Mouse (Mus musculus): ENCODE data around the gene Prrt3. TPM values are rescaled to one million over a fixed set of nuclear protein-coding genes. Genes with fewer than 3 reads are reported as not detected.
A peak's percentile ranks its signal among the peaks of the same experiment; 100 is the strongest.

The Prrt3 gene
- total RNA-seq, 2 experiments from 2014 or later: 36.7 to 39.7 TPM

DNA sequence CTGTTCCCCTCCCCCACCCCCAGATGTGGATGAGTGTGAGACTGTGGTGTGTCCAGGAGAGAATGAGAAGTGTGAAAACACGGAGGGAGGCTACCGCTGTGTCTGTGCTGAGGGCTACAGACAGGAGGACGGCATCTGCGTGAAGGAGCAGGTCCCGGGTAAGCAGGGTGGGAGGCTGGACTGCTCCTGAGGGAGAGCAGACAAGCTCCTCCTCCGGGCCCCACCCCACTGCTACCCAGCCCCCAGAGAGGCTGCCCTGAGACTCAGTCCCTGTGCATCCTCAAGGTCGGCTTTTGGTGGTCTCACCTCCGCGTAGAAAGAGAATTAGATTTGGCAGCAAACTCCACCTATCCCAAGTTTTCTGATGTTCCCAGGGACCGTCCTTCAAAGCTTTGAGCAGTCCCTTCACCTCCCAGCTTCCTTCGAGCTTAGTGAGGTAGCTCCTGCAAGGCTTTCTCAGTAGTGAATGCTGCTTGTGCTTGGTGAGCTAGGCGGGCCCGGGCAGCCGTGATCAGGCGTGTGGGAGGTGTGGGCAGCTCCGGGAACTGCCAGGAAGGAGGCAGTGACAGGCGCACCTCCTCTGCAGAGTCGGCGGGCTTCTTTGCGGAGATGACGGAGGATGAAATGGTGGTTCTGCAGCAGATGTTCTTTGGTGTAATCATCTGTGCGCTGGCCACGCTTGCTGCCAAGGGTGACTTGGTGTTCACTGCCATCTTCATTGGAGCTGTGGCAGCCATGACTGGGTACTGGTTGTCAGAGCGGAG is 9.4 kb downstream of the Prrt3 start:
- no peak for DNase-seq (ENCODE audit: low spot score in 2 of 2)

DNA sequence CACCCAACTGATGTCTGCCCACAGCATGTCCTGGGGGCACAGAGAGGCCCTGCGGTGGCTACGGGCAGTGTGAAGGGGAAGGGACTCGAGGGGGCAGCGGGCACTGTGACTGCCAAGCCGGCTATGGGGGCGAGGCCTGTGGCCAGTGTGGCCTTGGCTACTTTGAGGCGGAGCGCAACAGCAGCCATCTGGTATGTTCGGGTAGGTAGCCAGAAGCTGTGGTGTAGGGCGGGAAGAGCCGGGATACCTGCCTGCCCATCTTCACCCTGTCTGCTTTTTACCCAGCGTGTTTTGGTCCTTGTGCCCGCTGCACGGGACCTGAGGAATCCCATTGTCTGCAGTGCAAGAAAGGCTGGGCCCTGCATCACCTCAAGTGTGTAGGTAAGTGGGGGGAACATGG is 12.3 kb downstream of the Prrt3 start:
- no peak for DNase-seq (ENCODE audit: low spot score in 2 of 2)

DNA sequence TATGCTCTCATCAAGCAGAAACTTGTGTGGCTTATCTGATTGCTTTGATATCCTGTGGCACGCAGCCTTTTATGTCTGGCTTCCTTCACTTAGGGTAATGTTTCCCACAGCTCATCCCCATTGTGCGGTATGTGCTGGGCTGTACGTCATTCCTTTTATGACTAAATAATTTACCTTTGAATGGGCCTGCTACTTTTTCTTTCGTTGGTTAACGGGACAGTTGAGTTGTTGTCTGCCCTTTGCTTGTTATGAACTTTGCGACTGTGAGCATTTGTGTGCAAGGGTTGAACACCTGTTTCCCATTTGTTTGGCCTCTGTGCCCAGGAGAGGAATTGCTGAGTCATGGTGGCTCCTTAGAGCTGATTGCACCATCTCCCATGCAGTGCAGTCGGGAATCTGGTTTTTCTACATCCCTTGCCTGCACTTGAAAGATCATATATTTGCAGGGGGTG is 14.6 kb downstream of the Prrt3 start:
- DNase-seq (ENCODE audit: low spot score in 2 of 2): no peak

DNA sequence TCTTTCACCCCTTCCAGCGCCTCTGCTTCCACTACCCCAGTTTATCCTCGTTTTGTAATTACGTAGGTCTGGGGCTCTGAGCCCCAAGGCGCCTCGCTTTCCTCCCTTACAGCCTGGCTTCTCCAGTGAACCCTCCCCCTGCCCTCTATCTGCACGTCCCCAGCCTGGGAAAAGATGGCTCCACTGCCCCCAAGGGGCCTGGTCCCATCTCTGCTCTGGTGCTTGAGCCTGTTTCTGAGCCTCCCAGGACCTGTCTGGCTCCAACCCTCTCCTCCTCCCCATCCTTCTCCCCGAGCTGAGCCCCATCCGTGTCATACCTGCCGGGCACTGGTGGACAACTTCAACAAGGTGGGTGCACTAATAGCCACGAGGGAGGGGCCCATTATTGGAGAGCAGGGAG is 18.0 kb downstream of the Prrt3 start:
- DNase-seq (ENCODE audit: low spot score in 2 of 2): peak in 1 of 2 experiments; percentile 52

DNA sequence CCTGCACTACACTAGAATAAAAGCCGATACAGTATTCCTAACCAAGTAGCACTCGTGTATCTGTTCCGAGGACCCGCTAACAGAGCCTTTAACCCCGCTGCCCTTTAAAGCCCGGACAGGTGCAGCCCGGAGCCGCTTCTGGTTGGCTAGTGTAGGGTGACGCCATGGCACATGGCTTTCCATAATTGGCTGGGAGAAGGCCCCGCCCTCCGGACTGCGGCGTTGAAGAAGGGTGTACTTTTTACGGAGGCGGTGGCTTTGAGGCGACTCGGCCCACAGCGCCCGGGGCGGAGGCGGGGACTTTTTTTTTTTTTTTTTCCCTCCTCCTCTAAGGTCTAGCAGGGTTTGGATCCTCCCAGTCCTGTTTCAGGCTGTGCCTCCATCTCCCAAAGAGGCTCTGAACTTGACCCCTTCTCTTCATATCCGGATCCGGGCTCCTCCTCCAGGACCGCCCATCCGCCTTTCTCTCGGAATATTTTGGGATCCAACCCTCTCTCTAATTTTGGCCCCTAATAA is 18.6 kb downstream of the Prrt3 start, which contains the start of gene Creld1:
Creld1 (plus strand) TSS at position 198 of the 516 bp plus-strand sequence.
- DNase-seq (ENCODE audit: low spot score in 2 of 2): peak; percentile 85 to 91

DNA sequence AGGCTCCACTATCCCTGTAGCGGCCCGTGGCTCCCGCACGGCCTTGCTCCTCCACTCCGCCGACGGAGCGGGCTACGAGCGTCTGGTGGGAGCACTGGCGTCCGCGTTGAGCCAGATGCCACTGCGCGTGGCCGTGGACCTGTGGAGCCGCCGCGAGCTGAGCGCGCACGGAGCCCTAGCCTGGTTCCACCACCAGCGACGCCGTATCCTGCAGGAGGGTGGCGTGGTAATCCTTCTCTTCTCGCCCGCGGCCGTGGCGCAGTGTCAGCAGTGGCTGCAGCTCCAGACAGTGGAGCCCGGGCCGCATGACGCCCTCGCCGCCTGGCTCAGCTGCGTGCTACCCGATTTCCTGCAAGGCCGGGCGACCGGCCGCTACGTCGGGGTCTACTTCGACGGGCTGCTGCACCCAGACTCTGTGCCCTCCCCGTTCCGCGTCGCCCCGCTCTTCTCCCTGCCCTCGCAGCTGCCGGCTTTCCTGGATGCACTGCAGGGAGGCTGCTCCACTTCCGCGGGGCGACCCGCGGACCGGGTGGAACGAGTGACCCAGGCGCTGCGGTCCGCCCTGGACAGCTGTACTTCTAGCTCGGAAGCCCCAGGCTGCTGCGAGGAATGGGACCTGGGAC is 19.1 kb downstream of the Prrt3 start:
- DNase-seq (ENCODE audit: low spot score in 2 of 2): peak; percentile 59 to 60

DNA sequence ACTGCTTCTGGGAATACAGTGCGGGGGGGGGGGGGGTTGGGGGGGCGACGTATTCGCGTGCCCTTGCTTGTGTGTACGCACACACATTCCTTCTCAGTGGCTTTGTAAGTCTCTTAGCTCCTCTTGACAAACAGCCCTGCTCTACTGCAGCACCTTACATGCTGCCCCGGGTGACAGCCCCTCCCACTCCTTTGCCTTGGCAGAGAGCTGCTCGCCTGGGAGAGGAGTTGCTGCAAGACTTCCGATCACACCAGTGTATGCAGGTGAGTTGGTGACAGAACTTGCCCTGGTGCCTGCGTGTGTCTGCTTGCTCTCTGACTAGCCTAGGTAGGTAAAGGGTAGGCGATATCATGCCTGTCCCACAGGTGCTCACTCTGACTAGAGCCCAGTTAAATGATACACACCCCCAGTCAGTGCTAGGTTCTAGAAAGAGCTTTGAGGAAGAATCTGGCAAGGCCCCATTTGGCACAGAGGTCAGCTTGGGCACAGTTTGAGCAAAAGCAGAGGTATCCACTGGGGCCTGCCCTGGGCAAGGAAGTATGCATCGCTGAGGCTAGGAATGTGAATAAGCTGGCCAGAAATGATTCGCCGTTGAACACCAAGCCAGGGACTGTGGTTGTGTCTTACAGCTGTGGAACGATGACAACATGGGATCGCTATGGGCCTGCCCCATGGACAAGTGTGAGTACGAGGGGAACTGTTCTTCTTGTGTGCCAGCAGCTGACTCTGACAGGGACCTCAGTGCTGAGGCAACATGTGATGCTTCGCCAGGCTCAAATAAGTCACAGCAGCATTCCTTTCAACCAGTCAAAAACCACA is 21.0 kb downstream of the Prrt3 start:
- DNase-seq (ENCODE audit: low spot score in 2 of 2): no peak

DNA sequence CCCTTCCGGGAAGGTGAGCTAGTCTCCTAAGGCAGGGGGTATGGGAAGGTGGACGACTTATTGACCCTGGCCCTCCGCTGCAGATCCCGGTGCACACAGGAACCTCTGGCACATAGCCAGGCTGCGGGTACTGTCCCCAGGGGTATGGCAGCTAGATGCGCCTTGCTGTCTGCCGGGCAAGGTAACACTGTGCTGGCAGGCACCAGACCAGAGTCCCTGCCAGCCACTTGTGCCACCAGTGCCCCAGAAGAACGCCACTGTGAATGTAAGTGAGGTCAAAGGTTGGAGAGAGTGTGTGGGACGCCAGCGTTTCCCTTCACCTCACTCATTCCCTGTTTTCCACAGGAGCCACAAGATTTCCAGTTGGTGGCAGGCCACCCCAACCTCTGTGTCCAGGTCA is 22.8 kb downstream of the Prrt3 start:
- no peak for DNase-seq (ENCODE audit: low spot score in 2 of 2)

DNA sequence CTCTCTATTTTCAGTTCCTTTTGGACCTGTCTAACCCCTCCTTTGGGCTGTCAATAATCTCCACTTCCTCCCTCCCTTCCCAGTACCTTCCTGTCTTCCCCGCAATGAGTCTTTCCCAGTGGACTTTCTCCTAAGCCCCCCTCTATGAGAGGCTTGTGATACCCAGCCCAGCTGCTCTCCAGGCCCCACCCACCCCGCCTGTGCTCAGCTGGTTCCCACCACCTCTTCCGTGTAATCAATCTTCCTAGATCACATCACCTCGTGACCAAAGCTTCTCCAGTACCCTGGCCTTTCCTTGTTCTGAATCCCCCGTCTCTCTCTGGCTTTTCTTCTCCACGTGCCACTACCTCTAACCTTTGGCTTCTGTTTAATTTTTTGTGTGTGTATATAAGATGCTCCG is 24.4 kb downstream of the Prrt3 start:
- no peak for DNase-seq (ENCODE audit: low spot score in 2 of 2)

DNA sequence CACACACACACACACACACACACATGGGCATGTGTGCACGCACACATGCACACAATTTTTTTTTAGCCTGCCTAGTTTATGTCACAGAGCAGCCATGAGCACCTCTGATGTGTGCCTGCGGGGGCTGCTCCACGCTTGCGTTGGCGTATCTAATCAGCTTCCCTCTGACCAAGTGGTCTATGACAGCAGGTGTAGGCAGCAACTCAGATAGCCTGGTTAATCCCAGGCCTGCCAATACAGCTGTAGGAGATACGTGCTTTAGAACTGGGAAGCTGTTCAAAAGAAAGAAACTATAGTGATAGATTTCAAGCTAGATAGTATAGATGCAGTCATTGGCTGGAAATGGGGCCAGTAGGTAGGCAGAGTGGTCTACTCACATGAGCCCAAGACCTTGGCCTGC is 28.0 kb downstream of the Prrt3 start:
- no peak for DNase-seq (ENCODE audit: low spot score in 2 of 2)

DNA sequence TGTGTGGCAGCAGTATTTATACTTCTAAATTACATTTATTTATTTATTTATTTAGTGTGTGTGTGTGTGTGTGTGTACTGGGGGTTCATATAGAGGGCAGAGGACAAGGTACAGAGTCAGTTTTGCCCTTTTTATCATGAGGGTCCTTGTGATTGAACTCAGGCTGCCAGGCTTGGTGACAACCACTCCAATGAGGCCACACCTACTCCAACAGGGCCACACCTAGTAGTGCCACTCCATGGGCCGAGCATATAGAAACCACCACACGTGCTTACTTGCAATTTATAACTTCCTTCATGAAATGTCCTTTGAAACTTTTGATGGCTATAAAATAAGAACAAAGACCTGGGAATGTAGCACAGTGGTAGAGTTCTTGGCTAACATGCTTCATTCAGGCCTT is 28.5 kb downstream of the Prrt3 start:
- no peak for DNase-seq (ENCODE audit: low spot score in 2 of 2)

DNA sequence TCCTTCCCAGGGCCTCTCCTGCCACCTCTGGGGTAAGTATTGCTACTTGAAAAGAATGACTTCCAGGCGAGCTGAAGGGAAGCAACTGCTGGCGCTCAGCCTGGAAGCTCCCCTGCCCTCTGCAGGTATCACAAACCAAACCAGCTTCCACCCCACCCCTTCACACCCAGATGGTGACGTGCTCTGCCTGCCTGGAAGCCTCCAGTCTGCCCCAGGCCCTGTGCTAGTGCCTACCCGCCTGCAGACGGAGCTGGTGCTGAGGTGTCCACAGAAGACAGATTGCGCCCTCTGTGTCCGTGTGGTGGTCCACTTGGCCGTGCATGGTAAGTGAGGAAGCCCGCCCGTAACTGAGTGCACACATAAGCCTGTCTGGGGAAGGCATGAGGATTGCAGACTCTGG is 29.7 kb downstream of the Prrt3 start:
- DNase-seq (ENCODE audit: low spot score in 2 of 2): no peak

DNA sequence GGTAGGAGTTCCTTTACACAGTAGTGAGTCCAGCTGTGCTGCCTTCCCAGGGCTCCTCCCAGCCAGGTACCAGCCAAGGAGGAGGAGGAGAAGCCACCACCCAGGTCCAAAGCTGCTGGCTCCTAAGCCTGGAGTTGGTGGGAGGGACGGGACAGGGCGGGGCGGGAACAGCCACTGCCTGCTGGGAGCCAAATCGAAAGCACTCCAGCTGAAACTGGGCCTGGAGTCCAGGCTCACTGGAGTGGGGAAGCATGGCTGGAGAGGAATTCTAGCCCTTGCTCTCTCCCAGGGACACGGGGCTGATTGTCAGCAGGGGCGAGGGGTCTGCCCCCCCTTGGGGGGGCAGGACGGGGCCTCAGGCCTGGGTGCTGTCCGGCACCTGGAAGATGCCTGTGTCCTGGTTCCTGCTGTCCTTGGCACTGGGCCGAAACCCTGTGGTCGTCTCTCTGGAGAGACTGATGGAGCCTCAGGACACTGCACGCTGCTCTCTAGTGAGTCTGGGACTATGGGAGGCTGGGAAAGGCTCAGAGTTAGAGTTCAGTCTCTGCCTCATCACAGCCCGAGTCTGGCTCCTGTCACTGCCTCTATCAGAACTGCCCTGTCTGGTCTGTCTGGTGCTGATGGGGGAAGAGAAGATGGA is 30.3 kb downstream of the Prrt3 start, which contains the start of gene Il17rc:
Il17rc (plus strand) TSS at position 131 of the 640 bp plus-strand sequence.
- DNase-seq (ENCODE audit: low spot score in 2 of 2): no peak

DNA sequence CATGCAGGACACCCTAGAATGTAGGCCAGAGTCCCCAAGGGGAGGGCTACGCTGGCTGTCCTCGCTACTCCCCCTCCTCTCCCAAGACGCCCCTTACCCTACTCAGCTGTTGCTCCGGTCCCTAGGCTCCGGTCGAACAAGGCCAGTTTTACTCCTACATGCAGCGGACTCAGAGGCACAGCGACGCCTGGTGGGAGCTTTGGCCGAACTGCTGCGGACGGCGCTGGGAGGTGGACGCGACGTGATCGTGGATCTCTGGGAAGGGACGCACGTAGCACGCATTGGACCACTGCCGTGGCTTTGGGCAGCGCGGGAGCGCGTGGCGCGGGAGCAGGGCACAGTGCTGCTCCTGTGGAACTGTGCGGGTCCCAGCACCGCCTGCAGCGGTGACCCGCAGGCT is 32.3 kb downstream of the Prrt3 start:
- peak; percentile 80 to 84 for DNase-seq (ENCODE audit: low spot score in 2 of 2)

DNA sequence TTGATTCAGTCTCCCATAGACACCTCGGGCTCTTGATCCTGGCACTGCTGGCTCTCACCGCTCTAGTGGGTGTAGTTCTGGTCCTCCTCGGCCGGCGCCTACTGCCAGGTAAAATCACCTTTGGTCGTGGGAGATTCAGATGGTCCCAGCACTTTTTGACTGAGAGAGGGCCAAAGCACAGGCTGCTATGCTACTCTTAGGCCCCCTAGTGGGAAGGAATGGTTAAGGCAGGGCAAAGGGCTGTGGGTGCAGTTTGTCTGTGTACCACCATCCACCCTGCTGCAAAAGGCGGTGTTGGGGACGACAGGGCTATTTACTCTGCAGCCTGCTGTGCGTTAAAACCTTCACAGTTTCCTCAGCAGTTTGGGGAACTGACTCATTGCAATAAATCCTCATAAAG is 32.7 kb downstream of the Prrt3 start:
- peak; percentile 69 to 76 for DNase-seq (ENCODE audit: low spot score in 2 of 2)

DNA sequence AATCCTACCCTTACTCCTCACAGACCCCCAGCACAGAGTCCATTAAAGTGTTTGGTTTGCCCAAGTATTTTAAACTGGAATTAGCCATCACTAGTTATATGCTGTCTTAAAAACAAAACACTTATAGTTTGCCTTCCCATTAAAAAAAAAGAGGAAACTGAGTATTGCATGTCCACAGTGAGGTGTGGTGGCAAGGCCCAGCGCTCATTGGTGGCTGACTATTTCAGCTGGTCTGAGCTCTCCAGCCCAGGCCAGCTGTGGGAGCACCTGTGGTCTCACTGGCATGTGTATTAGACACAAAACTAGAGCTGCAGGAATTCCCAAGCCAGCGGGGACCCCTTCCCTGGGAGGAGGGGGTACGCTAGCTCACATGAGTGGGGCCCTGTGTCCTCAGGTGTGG is 33.2 kb downstream of the Prrt3 start:
- no peak for DNase-seq (ENCODE audit: low spot score in 2 of 2)

DNA sequence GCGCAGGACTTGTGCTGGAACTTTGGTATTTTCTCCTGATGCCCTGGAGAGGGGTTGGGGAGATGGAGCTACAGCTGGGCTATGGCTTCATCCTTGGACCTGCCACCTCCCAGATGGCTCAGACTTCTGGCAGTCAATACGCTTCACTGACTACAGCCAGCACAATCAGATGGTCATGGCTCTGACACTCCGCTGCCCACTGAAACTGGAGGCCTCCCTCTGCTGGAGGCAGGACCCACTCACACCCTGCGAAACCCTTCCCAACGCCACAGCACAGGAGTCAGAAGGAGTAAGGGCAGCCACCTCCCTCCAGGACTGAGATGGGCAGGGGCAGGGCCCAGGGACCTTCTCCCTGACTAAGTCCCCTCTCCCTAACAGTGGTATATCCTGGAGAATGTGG is 36.1 kb downstream of the Prrt3 start:
- no peak for DNase-seq (ENCODE audit: low spot score in 2 of 2)

DNA sequence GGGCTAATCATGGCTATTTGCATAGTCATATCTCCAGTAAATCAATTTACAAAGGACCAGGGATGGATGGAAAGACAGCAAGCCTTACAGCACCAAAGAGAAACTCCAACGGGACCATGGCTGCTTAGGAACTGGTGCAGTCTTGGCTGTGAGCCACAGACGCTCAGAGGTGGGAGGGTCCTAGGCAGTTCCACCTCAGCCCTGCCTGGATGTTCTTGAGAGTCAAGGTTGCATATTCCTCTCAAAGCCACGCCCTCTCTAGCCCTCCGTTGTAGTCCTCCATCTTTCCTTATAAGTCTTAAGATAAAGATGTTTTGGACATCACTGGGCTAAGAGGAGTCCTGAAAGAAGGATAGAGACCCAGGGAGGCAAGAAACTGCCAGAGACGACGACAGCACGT is 37.7 kb downstream of the Prrt3 start:
- no peak for DNase-seq (ENCODE audit: low spot score in 2 of 2)

DNA sequence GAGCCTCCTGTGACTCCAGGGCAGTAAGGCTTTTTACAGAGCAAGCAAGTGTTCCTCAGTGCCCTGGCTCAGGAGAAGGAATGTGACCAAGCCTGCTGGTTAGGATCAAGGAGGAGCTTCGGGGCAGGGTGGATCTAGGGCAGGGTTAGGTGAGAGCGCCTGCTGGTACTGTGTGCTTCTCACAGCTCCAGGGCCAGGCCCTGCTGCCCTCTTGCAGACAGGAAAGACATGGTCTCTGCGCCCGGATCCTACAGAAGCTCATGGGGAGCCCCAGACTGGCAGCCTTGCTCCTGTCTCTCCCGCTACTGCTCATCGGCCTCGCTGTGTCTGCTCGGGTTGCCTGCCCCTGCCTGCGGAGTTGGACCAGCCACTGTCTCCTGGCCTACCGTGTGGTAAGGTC is 43.1 kb downstream of the Prrt3 start:
- no peak for DNase-seq (ENCODE audit: low spot score in 2 of 2)

DNA sequence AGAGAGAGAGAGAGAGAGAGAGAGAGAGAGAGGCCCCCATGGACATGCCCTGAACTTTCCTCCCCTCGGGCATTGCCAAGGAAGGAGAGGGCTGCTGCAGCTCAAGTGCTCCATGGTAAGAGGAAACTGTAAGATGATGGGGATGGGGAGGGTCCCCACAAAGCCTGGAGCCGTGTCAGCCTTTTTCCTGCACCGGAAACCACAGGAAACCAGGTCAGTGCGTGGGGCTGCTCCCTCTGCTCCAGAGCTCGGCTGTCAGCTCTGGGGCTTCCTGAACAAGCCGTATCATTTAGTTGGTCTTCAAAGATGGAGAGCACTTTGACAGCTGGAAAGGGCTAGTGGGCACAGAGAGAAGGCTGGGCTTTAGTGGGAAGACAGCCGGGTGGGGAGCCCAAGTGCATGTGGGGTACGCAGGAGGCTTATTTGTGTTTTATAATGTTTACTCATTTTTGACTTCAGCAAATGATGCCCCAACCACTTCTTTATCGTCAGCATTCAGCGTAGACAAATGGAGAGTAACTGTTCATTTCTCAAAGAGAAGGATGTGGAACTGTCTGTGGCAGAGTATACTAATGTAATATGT is 43.7 kb downstream of the Prrt3 start, which contains the start of gene Il17re:
Il17re (plus strand) TSS at position 533 of the 583 bp plus-strand sequence.
- DNase-seq (ENCODE audit: low spot score in 2 of 2): no peak

DNA sequence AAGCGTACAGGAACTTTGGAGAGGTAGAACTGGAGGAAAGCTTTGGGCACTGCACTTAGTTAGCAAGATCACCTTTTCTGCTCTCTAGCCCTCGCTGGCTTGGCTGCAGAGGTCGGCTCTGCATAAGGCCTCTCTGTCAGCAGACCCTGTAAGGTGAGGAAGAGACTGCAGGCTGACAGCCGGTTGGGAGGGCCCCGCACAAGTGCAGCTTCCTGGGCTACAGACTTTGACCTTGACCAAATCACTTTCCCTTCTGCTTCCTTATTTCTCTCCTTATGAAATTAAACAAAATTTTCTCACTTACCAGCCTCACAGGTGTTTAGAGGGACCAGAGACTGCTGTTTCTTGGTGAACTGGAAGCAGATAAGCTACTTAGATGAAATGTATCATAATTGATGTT is 46.7 kb downstream of the Prrt3 start:
- no peak for DNase-seq (ENCODE audit: low spot score in 2 of 2)

Measured in layer of hippocampus, postnatal 10 days (tissue).